In genomic region chr3:66224931-66225537, GRCm38 (mm10) we compare ENCODE assay signal across 22 mouse cellular contexts. TPM values are rescaled to one million over a fixed set of nuclear protein-coding genes. Genes with fewer than 3 reads are reported as not detected.
A peak's percentile ranks its signal among the peaks of the same experiment; 100 is the strongest.
DNase-seq lines count a peak whose midpoint lies in the region; ATAC-seq and TF ChIP-seq lines count a peak whose summit lies in the region.
"Had no signal": no experiment of that assay in that cellular context is flagged by ENCODE, and none has a peak within 500 bp of the region (broad histone marks: within the 10 kb centered on the region; RNA-seq: fewer than 3 reads in every experiment).

No protein-coding gene starts in this region.

- DNase-seq in heart, postnatal 25 days (ENCODE audit: low spot score) = no peak
- peak; percentile 74 for DNase-seq in lung, postnatal 0 days (ENCODE audit: low spot score)
- DNase-seq in lung, adult 18-20 months = no peak
- peak; percentile 41 for DNase-seq in heart, postnatal 0 days (ENCODE audit: low spot score)
- DNase-seq in cerebellum, adult 9-10 months = no peak
- DNase-seq in layer of hippocampus, adult 9-10 months (ENCODE audit: low spot score) = no peak
- DNase-seq: adrenal gland, postnatal 10 days; cerebellum, postnatal 10 days; gastrocnemius, postnatal 14 days; kidney, adult 9 months; kidney, postnatal 4 days; right cerebral cortex, adult 18-20 months had no signal

- ATAC-seq in heart, embryonic 14.5 days (ENCODE audit: insufficient number of reproducible peaks, insufficient read depth, low FRiP score, low read depth) = peak; percentile 59; the same call in 1 of the 2 replicates
- ATAC-seq in lung, postnatal 0 days = peak; percentile 74
- no peak; the same call in 1 of the 2 replicates for ATAC-seq in heart, postnatal 0 days (ENCODE audit: insufficient read depth, low read depth)
- ATAC-seq: forebrain, embryonic 13.5 days; intestine, embryonic 15.5 days had no signal

- TF ChIP-seq CTCF in lung, postnatal 0 days (IDR thresholded peaks at IDR 0.05) = no peak
- no peak for TF ChIP-seq CTCF in heart, postnatal 0 days (IDR thresholded peaks at IDR 0.05; ENCODE audit: low read depth)

- no peaks in the 10 kb centered on the region for H3K36me3 ChIP-seq in heart, embryonic 14.5 days (ENCODE audit: control insufficient read depth, insufficient read depth, low read length)
- H3K36me3 ChIP-seq in lung, postnatal 0 days (ENCODE audit: insufficient read depth, low read length) = no peaks in the 10 kb centered on the region
- no peaks in the 10 kb centered on the region for H3K36me3 ChIP-seq in heart, postnatal 0 days (replicated peaks; ENCODE audit: control insufficient read depth, insufficient read depth, low read length)
- H3K36me3 ChIP-seq: intestine, embryonic 15.5 days; midbrain, embryonic 12.5 days; neural tube, embryonic 12.5 days had no signal

- H3K9ac ChIP-seq in heart, embryonic 14.5 days (ENCODE audit: low read length) = no peak overlapping the region
- no peak overlapping the region for H3K9ac ChIP-seq in lung, postnatal 0 days (replicated peaks; ENCODE audit: low read depth)
- H3K9ac ChIP-seq in heart, postnatal 0 days (replicated peaks; ENCODE audit: low read depth, low read length) = no peak overlapping the region
- H3K9ac ChIP-seq: forebrain, embryonic 13.5 days; hindbrain, embryonic 14.5 days; intestine, embryonic 15.5 days; limb, embryonic 12.5 days; liver, embryonic 14.5 days; midbrain, embryonic 12.5 days; neural tube, embryonic 12.5 days had no signal

- no peaks in the 10 kb centered on the region for H3K27me3 ChIP-seq in heart, embryonic 14.5 days (ENCODE audit: control insufficient read depth, insufficient read depth, low read length)
- 0 out of 2 replicates have a peak, but pooled peaks cover 6% of the 10 kb centered on the region for H3K27me3 ChIP-seq in lung, postnatal 0 days (replicated peaks; ENCODE audit: insufficient read depth, low read length)
- H3K27me3 ChIP-seq in heart, postnatal 0 days (ENCODE audit: control insufficient read depth, insufficient read depth, low read length) = peaks cover 10% of the 10 kb centered on the region; the same call in 1 of the 2 replicates
- H3K27me3 ChIP-seq: limb, embryonic 12.5 days had no signal

- H3K27ac ChIP-seq in heart, embryonic 14.5 days (replicated peaks in 1 of 2; ENCODE audit: control insufficient read depth in 1 of 2, insufficient read depth in 1 of 2, low read depth in 2 of 2, low read length in 2 of 2) = peak overlapping the region; percentile 65 to 70
- no peak overlapping the region for H3K27ac ChIP-seq in lung, postnatal 0 days (ENCODE audit: low read length)
- peak overlapping the region; percentile 46; the same call in 1 of the 2 replicates for H3K27ac ChIP-seq in heart, postnatal 0 days (ENCODE audit: low read depth)
- H3K27ac ChIP-seq: forebrain, embryonic 13.5 days; heart, adult 2 months; hindbrain, embryonic 14.5 days; intestine, embryonic 15.5 days; limb, embryonic 12.5 days; liver, embryonic 14.5 days; midbrain, embryonic 12.5 days; neural tube, embryonic 12.5 days had no signal

- intact Hi-C loops in heart, postnatal 25 days (cut with DNase I) = no loop called here

- H3K9me3 ChIP-seq in heart, embryonic 14.5 days (ENCODE audit: control insufficient read depth, low read length) = no peaks in the 10 kb centered on the region
- no peaks in the 10 kb centered on the region for H3K9me3 ChIP-seq in lung, postnatal 0 days (ENCODE audit: low read length)
- H3K9me3 ChIP-seq in heart, postnatal 0 days (replicated peaks; ENCODE audit: control insufficient read depth, low read length) = no peaks in the 10 kb centered on the region
- H3K9me3 ChIP-seq: forebrain, embryonic 13.5 days; intestine, embryonic 15.5 days; limb, embryonic 12.5 days; midbrain, embryonic 12.5 days; neural tube, embryonic 12.5 days had no signal

- WGBS in heart, embryonic 14.5 days = 55% methylated on average over 15 of the region's 15 CpGs
- WGBS in lung, postnatal 0 days = 33% methylated on average over 15 of the region's 15 CpGs
- 61% methylated on average over 15 of the region's 15 CpGs for WGBS in heart, postnatal 0 days

- 0 out of 2 replicates have a peak, but pooled peaks have one; percentile 28 for TF ChIP-seq EP300 in lung, postnatal 0 days (IDR thresholded peaks at IDR 0.05)
- no peak for TF ChIP-seq EP300 in heart, postnatal 0 days (IDR thresholded peaks at IDR 0.05; ENCODE audit: low read depth)

- H3K4me3 ChIP-seq in heart, embryonic 14.5 days (ENCODE audit: control insufficient read depth in 1 of 2, insufficient read depth in 1 of 2, low read depth in 1 of 2, low read length in 2 of 2) = no peak overlapping the region
- H3K4me3 ChIP-seq in lung, postnatal 0 days (ENCODE audit: low read depth, low read length) = no peak overlapping the region
- H3K4me3 ChIP-seq in heart, postnatal 0 days (ENCODE audit: low read depth, low read length) = no peak overlapping the region
- H3K4me3 ChIP-seq: forebrain, embryonic 13.5 days; heart, adult 2 months; intestine, embryonic 15.5 days; limb, embryonic 12.5 days; midbrain, embryonic 12.5 days; neural tube, embryonic 12.5 days had no signal

- no peak overlapping the region; the same call in 1 of the 2 replicates for H3K4me2 ChIP-seq in heart, embryonic 14.5 days (ENCODE audit: low read length)
- H3K4me2 ChIP-seq in lung, postnatal 0 days (replicated peaks; ENCODE audit: low read depth, low read length) = 0 out of 2 replicates have a peak overlapping the region, but pooled peaks have one; percentile 0
- peak overlapping the region; percentile 23; the same call in 1 of the 2 replicates for H3K4me2 ChIP-seq in heart, postnatal 0 days (ENCODE audit: low read depth, low read length)
- H3K4me2 ChIP-seq: forebrain, embryonic 13.5 days; hindbrain, embryonic 14.5 days; intestine, embryonic 15.5 days; limb, embryonic 12.5 days; midbrain, embryonic 12.5 days; neural tube, embryonic 12.5 days had no signal

- 0 out of 4 replicates have a peak, but pooled peaks cover 0 to 2% of the 10 kb centered on the region in 2 experiments for H3K4me1 ChIP-seq in heart, embryonic 14.5 days (ENCODE audit: control insufficient read depth in 2 of 2, insufficient read depth in 2 of 2, low read length in 2 of 2)
- H3K4me1 ChIP-seq in lung, postnatal 0 days (ENCODE audit: insufficient read depth, low read depth, low read length) = no peaks in the 10 kb centered on the region
- H3K4me1 ChIP-seq in heart, postnatal 0 days (ENCODE audit: control insufficient read depth, insufficient read depth) = 0 out of 2 replicates have a peak, but pooled peaks cover 3% of the 10 kb centered on the region

RNA-seq across cellular contexts. Expression of gene Ptx3, which starts 5.3 kb away (rescaled TPM):
- polyA plus RNA-seq in heart, embryonic 14.5 days (2014; fragmentation: Nextera tagmentation; extraction: Ambion mirVana) = 6.7 and 7.3 TPM in 2 replicates
- 1 to 10 TPM; 1.3 TPM for total RNA-seq in heart, postnatal 25 days (2021)
- 5.4 and 6.3 TPM in 2 replicates for polyA plus RNA-seq in lung, postnatal 0 days (2015; fragmentation: Nextera tagmentation; extraction: Ambion mirVana)
- 0.46 and 2.0 TPM in 2 replicates for total RNA-seq in heart, postnatal 0 days (2014; rRNA removed; ENCODE audit: low replicate concordance)
- 2.8 and 3.1 TPM in 2 replicates for polyA plus RNA-seq in heart, postnatal 0 days (2015; fragmentation: Nextera tagmentation; extraction: Ambion mirVana)
- total RNA-seq: megakaryocyte progenitor cell, adult 5-6 weeks had no signal

Comparison
In these comparisons a context has a peak if more than half of its experiments do, and no peak if none do; other contexts are left out.
1. DNase-seq: peak in lung, postnatal 0 days (single experiment) and heart, postnatal 0 days (single experiment); none in heart, postnatal 25 days (single experiment), lung, adult 18-20 months (0 of 2), cerebellum, adult 9-10 months (single experiment) and layer of hippocampus, adult 9-10 months (single experiment).